Mouse (Mus musculus): Measurements from ENCODE around the gene Gpr63. TPM values are rescaled to one million over a fixed set of nuclear protein-coding genes. Genes with fewer than 3 reads are reported as not detected.
"Not testable (repeated sequence)": the region's sequence is repeated elsewhere in the genome, so short reads cannot be mapped to it uniquely, and the experiment has no call there.

Gene Gpr63
- polyA plus RNA-seq, 1 experiment from 2014 or later, result 0.76 TPM

DNA sequence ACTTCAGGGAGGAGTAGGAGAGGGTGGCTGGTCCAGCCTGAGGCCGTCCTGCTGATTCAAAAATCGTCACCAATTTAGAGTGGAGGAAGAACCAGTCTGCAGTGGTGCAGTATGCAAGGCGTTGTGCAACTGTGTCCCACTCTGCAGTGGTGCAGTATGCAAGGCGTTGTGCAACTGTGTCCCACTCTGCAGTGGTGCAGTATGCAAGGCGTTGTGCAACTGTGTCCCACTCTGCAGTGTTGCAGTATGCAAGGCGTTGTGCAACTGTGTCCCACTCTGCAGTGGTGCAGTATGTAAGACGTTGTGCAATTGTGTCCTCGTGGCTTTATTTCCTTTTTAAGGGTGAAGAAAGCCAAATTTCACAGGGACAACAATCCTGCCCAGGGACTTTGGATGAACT lies 43.1 kb downstream of the Gpr63 start:
- not testable (repeated sequence) for ATAC-seq (replicated peaks; ENCODE audit: insufficient number of reproducible peaks, insufficient read depth, low FRiP score, low read depth); H3K9ac ChIP-seq; H3K27me3 ChIP-seq; H3K4me2 ChIP-seq; H3K27ac ChIP-seq; H3K36me3 ChIP-seq; H3K4me1 ChIP-seq (replicated peaks); H3K4me3 ChIP-seq; H3K9me3 ChIP-seq (replicated peaks)
- 72% methylated on average over 8 of the region's 8 CpGs for WGBS

DNA sequence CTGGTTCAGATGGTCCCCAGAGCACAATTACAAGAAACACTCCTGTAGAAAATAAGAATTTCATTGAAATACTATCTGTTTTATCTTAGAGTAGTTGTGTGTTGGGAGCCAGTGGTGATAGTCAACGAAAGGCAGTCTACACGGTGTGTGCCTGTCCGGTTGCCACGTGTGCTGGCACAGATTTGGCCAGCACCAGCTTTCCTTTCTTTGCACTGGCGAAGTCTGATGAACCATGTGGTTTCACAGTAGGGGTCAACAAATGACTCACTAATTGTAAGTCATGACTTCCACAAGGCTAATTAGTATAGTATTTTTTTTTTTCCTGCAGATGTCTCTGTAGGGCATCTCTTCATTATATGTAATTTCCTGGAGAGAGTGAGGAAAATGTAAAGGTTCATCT lies 45.6 kb downstream of the Gpr63 start:
- ATAC-seq (replicated peaks; ENCODE audit: insufficient number of reproducible peaks, insufficient read depth, low FRiP score, low read depth), result no peak
- WGBS, result 84% methylated on average over 5 of the region's 5 CpGs
- Histone ChIP-seq H3K36me3 (no peaks in the 10 kb centered on the region), H3K27ac (no peak overlapping the region), H3K9me3 (replicated peaks) (no peaks in the 10 kb centered on the region), H3K27me3 (no peaks in the 10 kb centered on the region), H3K9ac (no peak overlapping the region), H3K4me2 (no peak overlapping the region), H3K4me1 (replicated peaks) (no peaks in the 10 kb centered on the region), H3K4me3 (no peak overlapping the region)

DNA sequence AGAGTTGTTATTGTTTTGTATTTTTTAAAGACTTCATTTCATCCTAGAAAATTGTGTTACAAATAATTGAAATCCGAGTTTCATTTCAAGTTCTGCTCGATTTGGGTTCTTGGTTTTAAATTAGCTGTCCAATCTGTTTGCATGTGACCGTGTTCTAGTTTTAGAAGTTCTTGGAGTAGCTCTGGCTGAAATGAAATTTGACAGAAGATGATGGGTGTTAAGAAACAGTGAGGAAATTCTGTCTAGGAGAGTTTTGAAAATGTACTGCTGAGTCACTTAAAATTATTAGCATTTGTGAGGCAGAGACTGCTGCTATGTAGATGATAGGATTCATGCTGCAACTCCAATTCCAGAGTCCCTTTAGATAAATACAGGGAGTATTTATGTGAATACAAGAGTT lies 46.5 kb downstream of the Gpr63 start:
- Histone ChIP-seq H3K9ac (no peak overlapping the region), H3K27me3 (no peaks in the 10 kb centered on the region), H3K27ac (no peak overlapping the region), H3K4me1 (replicated peaks) (no peaks in the 10 kb centered on the region), H3K4me2 (no peak overlapping the region), H3K4me3 (no peak overlapping the region), H3K9me3 (replicated peaks) (no peaks in the 10 kb centered on the region), H3K36me3 (no peaks in the 10 kb centered on the region)
- ATAC-seq (replicated peaks; ENCODE audit: insufficient number of reproducible peaks, insufficient read depth, low FRiP score, low read depth), result no peak
- 78% methylated on average over 3 of the region's 3 CpGs for WGBS

DNA sequence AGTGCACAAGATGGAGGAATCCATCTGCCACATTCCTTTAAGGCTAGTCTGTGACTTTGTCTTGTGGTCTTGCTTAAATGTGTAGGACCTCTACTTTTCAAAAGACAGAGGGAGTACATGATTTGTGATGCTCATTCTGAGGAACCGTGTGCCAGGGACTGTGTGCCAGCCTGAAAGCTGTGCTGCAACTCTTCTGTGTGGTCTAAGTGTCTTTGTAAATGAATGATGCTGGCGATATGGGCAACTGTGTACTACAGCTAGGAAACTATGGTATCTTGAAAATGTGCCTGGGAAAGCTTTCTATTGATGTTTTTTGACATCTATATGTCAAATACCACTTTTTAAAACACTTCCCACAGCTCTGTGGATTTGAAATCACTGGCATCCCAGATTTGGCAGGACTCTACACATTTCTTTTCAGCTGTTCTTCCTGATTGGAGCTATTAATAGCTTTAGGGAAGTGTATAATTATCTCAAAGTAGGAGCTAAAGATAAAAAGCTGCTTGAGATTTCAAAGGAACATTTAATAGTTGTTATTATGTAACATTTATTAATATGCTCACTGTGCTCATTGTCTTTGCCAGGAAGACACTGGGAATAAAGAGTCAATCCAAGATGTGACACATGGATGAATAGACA lies 48.9 kb downstream of the Gpr63 start:
- no peaks in the 10 kb centered on the region for H3K36me3 ChIP-seq
- no peaks in the 10 kb centered on the region for H3K9me3 ChIP-seq (replicated peaks)
- H3K9ac ChIP-seq, result no peak overlapping the region
- no peak overlapping the region for H3K4me2 ChIP-seq
- H3K4me3 ChIP-seq, result no peak overlapping the region
- H3K27me3 ChIP-seq, result no peaks in the 10 kb centered on the region
- H3K27ac ChIP-seq, result no peak overlapping the region
- no peak for ATAC-seq (replicated peaks; ENCODE audit: insufficient number of reproducible peaks, insufficient read depth, low FRiP score, low read depth)
- H3K4me1 ChIP-seq (replicated peaks), result no peaks in the 10 kb centered on the region
- 72% methylated on average over 2 of the region's 2 CpGs for WGBS

DNA sequence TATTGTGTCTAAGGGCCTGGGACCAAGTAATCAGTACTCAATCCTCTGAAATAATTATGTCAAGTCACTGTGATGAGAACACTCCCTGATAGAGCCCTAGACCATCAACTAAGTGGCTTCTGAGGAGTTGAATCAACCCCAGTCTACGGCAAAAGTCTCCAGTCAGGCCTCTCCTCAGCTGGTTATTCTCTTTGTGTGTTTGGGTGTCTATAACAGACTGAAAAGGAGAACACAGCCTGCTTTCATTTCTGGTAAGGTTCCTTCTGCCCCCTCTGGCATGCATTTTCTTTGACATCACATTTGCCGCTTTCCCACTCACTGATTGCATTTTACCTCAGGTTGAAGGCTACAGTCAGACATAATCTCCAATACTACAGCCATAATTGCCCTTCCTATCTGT lies 62.0 kb downstream of the Gpr63 start:
- 80% methylated on average over 2 of the region's 2 CpGs for WGBS
- Histone ChIP-seq H3K9ac (no peak overlapping the region), H3K9me3 (replicated peaks) (no peaks in the 10 kb centered on the region), H3K36me3 (no peaks in the 10 kb centered on the region), H3K4me2 (no peak overlapping the region), H3K27ac (no peak overlapping the region), H3K4me3 (no peak overlapping the region), H3K27me3 (no peaks in the 10 kb centered on the region), H3K4me1 (replicated peaks) (no peaks in the 10 kb centered on the region)
- ATAC-seq (replicated peaks; ENCODE audit: insufficient number of reproducible peaks, insufficient read depth, low FRiP score, low read depth), result no peak

DNA sequence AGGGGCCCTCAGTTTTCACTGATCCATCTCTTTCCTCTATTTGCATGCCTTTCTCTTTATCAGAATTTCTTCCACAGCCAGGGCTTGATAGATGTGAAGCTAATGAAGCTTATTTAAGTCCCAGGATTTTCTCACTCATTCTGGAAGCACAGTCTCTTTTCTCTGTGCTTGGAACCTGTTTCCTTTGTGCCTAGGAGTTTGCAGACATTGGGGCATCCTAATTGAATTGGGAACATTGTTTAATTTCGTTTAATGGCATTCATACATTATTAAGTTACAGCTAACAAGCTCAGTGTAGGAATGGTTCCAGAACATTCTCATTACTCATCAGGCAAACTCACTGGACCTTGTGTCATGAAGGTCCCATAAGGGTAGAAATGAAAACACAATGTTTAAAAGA lies 62.5 kb downstream of the Gpr63 start:
- Histone ChIP-seq H3K36me3 (no peaks in the 10 kb centered on the region), H3K4me2 (no peak overlapping the region), H3K27me3 (no peaks in the 10 kb centered on the region), H3K9me3 (replicated peaks) (no peaks in the 10 kb centered on the region), H3K9ac (no peak overlapping the region), H3K27ac (no peak overlapping the region), H3K4me3 (no peak overlapping the region), H3K4me1 (replicated peaks) (no peaks in the 10 kb centered on the region)
- 72% methylated on average over 1 of the region's 1 CpGs for WGBS
- no peak for ATAC-seq (replicated peaks; ENCODE audit: insufficient number of reproducible peaks, insufficient read depth, low FRiP score, low read depth)

DNA sequence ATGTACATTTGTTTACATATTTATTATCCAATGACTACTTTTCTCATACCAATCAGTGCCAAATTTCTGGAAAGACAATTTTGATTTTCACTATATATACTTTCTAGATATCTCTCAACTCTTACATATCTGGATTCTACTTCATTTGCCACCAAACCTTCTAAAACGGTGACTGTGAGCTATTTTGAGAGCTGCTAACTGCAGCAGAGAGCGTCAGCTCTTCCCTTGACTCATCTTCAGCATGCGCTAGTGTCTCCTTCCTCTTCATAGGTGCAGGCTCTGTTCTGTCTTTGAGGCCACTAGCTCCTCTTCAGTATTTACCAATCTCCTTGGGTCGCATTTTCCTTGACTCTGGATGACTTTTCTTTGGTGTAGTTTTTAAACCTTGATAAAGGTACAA lies 63.7 kb downstream of the Gpr63 start:
- H3K36me3 ChIP-seq, result no peaks in the 10 kb centered on the region
- H3K4me2 ChIP-seq, result no peak overlapping the region
- H3K4me1 ChIP-seq (replicated peaks), result no peaks in the 10 kb centered on the region
- no peak overlapping the region for H3K27ac ChIP-seq
- no peaks in the 10 kb centered on the region for H3K27me3 ChIP-seq
- no peak for ATAC-seq (replicated peaks; ENCODE audit: insufficient number of reproducible peaks, insufficient read depth, low FRiP score, low read depth)
- WGBS, result 70% methylated on average over 4 of the region's 4 CpGs
- H3K9ac ChIP-seq, result no peak overlapping the region
- no peaks in the 10 kb centered on the region for H3K9me3 ChIP-seq (replicated peaks)
- no peak overlapping the region for H3K4me3 ChIP-seq

DNA sequence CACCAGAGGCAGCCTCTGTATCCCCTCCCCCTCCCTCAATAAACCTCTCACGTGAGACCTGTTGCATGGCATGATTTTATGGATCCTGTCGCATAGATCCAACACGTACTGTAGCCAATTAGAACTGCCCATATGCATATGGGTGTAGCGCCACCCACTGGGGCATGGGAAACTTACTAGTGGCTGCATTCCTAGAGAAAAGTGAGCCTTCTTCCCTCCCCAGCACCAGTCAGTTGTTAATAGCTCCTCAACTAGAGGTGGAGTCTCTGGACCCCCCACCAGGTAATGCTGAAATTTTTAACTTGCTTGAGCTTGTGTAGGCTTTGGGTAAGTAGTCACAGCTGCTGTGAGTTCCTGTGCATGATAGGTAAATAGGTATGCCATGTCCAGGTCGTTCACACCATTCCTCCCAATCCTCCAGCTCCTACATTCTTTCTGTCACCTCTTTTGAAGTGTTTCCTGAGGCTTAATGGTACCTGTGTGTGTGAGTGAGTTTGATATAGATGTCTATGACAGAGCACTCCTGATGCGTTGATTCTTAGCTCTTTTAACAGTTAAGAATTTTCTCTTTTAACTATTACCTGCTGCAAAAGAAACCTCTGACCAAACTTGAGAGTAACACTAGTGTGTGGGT lies 69.1 kb downstream of the Gpr63 start:
- Histone ChIP-seq H3K36me3 (no peaks in the 10 kb centered on the region), H3K4me2 (no peak overlapping the region), H3K4me1 (replicated peaks) (no peaks in the 10 kb centered on the region), H3K9me3 (replicated peaks) (no peaks in the 10 kb centered on the region), H3K27ac (no peak overlapping the region), H3K27me3 (no peaks in the 10 kb centered on the region), H3K4me3 (no peak overlapping the region), H3K9ac (no peak overlapping the region)
- ATAC-seq (replicated peaks; ENCODE audit: insufficient number of reproducible peaks, insufficient read depth, low FRiP score, low read depth), result no peak
- 24% methylated on average over 6 of the region's 6 CpGs for WGBS

DNA sequence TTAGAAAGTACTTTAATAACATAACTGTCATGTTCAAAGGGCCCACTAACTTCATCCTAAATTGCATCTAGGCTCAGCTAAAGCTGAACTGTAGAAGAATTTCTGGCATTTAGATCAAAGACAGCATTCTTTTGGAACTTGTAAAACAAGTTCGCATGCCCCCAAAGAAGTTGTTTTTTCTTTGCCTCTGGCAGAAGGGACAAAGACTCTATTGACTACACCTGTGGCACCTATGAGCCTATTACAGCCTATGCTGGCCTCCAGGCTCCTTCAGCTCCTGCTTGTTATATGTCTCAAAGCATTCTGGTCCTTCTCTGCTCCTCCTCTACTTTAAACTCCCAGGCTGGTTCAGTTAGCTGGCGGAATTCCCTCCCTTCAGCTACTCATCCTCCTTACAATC lies 69.6 kb downstream of the Gpr63 start:
- no peaks in the 10 kb centered on the region for H3K9me3 ChIP-seq (replicated peaks)
- H3K4me2 ChIP-seq, result no peak overlapping the region
- H3K27me3 ChIP-seq, result no peaks in the 10 kb centered on the region
- ATAC-seq (replicated peaks; ENCODE audit: insufficient number of reproducible peaks, insufficient read depth, low FRiP score, low read depth), result no peak
- no peaks in the 10 kb centered on the region for H3K4me1 ChIP-seq (replicated peaks)
- no peak overlapping the region for H3K27ac ChIP-seq
- H3K36me3 ChIP-seq, result no peaks in the 10 kb centered on the region
- no peak overlapping the region for H3K4me3 ChIP-seq
- no peak overlapping the region for H3K9ac ChIP-seq
- 68% methylated on average over 2 of the region's 2 CpGs for WGBS

DNA sequence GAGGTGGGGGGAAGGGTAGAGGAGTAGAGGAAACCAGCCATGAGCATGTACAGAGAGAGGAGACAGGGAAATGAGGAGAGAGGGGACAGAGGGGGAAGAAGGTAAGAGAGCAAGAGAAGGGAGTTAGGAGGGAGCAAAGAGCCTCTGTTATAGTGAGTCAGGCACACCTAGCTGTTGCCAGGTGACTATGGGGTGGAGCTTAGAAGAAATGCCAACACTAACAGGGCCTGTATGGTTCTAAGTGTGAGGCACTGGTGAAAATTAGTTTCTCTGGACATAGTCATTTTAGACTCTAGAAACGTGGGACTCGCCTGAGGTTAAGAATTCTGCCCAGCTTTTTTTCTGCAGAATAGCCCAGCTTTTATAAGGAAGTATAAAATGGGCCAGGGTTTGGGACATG lies 71.1 kb downstream of the Gpr63 start:
- Histone ChIP-seq H3K9me3 (replicated peaks) (0 out of 2 replicates have a peak, but pooled peaks cover 2% of the 10 kb centered on the region), H3K9ac (no peak overlapping the region), H3K4me2 (no peak overlapping the region), H3K27me3 (no peaks in the 10 kb centered on the region), H3K27ac (no peak overlapping the region), H3K4me3 (no peak overlapping the region), H3K36me3 (no peaks in the 10 kb centered on the region), H3K4me1 (replicated peaks) (no peaks in the 10 kb centered on the region)
- 70% methylated on average over 2 of the region's 2 CpGs for WGBS
- ATAC-seq (replicated peaks; ENCODE audit: insufficient number of reproducible peaks, insufficient read depth, low FRiP score, low read depth), result no peak

DNA sequence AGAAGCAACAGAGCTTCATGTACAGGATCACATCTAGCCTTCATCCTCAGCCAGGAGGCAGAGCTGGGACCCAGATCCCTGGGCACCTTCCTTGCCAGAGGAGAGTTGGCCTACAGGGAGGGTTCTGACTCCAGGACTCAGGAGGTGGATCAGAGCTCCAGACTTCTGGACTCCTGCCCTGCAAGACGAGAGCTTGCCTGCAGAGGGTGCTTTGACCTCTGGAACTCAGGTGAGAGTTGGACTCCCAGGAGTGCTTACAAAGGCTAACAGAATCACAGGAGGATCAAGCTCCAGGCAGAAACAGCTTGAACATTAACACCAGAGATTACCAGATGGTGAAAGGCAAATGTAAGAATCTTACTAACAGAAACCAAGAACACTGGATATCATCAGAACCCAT lies 89.3 kb downstream of the Gpr63 start:
- H3K4me2 ChIP-seq; ATAC-seq (replicated peaks; ENCODE audit: insufficient number of reproducible peaks, insufficient read depth, low FRiP score, low read depth); H3K9me3 ChIP-seq (replicated peaks); H3K9ac ChIP-seq; H3K27ac ChIP-seq; H3K4me1 ChIP-seq (replicated peaks); H3K36me3 ChIP-seq; H3K27me3 ChIP-seq; H3K4me3 ChIP-seq: not testable (repeated sequence)
- WGBS, result 64% methylated on average over 1 of the region's 1 CpGs

Measured in heart, embryonic 15.5 days (tissue).